Comparison of ENCODE assay signal across 36 mouse cellular contexts in the genomic region with DNA sequence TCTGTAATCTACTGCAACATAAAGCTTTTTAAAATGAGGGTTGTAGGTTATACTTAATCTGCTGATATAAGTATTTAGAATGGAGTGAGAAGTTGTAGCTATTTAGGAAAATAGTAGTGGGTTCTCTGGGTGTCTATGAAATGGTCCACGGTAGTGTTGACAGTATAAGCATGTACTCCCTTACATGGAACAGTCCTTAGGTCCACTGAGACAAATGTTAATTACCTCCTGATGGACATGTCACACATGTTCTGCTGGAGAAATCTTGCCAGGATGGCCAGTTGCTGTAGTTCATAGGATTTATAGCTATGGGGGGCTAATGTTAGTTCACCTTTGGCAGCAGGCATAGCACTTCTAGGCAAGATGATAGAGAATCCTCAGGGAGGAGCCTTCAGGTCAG.
"Had no signal": no experiment of that assay in that cellular context is flagged by ENCODE, and none has a peak within 500 bp of the region (broad histone marks: within the 10 kb centered on the region; RNA-seq: fewer than 3 reads in every experiment).

No protein-coding gene starts in this region.

- H3K36me3 ChIP-seq: heart, embryonic 10.5 days; heart, embryonic 12.5 days; heart, embryonic 13.5 days; heart, embryonic 15.5 days; hindbrain, embryonic 10.5 days; hindbrain, embryonic 12.5 days; hindbrain, embryonic 13.5 days; hindbrain, embryonic 15.5 days; intestine, embryonic 15.5 days; kidney, embryonic 15.5 days had no signal

- H3K9ac ChIP-seq: heart, embryonic 12.5 days; heart, embryonic 13.5 days; heart, embryonic 15.5 days; hindbrain, embryonic 12.5 days; hindbrain, embryonic 13.5 days; hindbrain, embryonic 14.5 days; hindbrain, embryonic 15.5 days; intestine, embryonic 15.5 days; kidney, embryonic 15.5 days had no signal

- H3K27me3 ChIP-seq: heart, embryonic 12.5 days; heart, embryonic 13.5 days; heart, embryonic 15.5 days; hindbrain, embryonic 12.5 days; hindbrain, embryonic 13.5 days; hindbrain, embryonic 15.5 days; intestine, embryonic 15.5 days; kidney, embryonic 15.5 days had no signal

- H3K9me3 ChIP-seq: heart, embryonic 10.5 days; heart, embryonic 12.5 days; heart, embryonic 13.5 days; heart, embryonic 15.5 days; hindbrain, embryonic 10.5 days; hindbrain, embryonic 12.5 days; hindbrain, embryonic 13.5 days; hindbrain, embryonic 15.5 days; intestine, embryonic 15.5 days; kidney, embryonic 15.5 days had no signal

- DNase-seq: heart, adult 18-20 months; heart, adult 2 months; heart, postnatal 10 days; heart, postnatal 14 days; heart, postnatal 36 days; heart, postnatal 4 days; kidney, adult 11 months; kidney, adult 18-20 months; kidney, adult 2 months; kidney, adult 8-10 months; kidney, adult 9 months; kidney, postnatal 10 days; kidney, postnatal 14 days; kidney, postnatal 25 days; kidney, postnatal 36 days; kidney, postnatal 4 days; layer of hippocampus, adult 9-11 months had no signal

- H3K4me2 ChIP-seq: heart, embryonic 11.5 days; heart, embryonic 12.5 days; heart, embryonic 13.5 days; heart, embryonic 15.5 days; hindbrain, embryonic 12.5 days; hindbrain, embryonic 13.5 days; hindbrain, embryonic 14.5 days; hindbrain, embryonic 15.5 days; intestine, embryonic 15.5 days; kidney, embryonic 15.5 days had no signal

- H3K4me3 ChIP-seq: heart, adult 2 months; heart, embryonic 10.5 days; heart, embryonic 12.5 days; heart, embryonic 13.5 days; heart, embryonic 15.5 days; hindbrain, embryonic 10.5 days; hindbrain, embryonic 12.5 days; hindbrain, embryonic 13.5 days; hindbrain, embryonic 15.5 days; intestine, embryonic 15.5 days; kidney, embryonic 15.5 days; layer of hippocampus, adult 2 months had no signal

- ATAC-seq: hindbrain, embryonic 16.5 days; hindbrain, postnatal 0 days; inflammation-experienced regulatory T-cells, adult 6 months; intestine, embryonic 15.5 days; intestine, embryonic 16.5 days; intestine, postnatal 0 days had no signal

- H3K4me1 ChIP-seq: heart, embryonic 10.5 days; heart, embryonic 12.5 days; heart, embryonic 13.5 days; heart, embryonic 15.5 days; hindbrain, embryonic 10.5 days; hindbrain, embryonic 12.5 days; hindbrain, embryonic 13.5 days; hindbrain, embryonic 15.5 days; intestine, embryonic 15.5 days; kidney, embryonic 15.5 days had no signal

- H3K27ac ChIP-seq: heart, adult 2 months; heart, embryonic 10.5 days; heart, embryonic 13.5 days; heart, embryonic 15.5 days; hindbrain, embryonic 10.5 days; hindbrain, embryonic 12.5 days; hindbrain, embryonic 13.5 days; hindbrain, embryonic 14.5 days; hindbrain, embryonic 15.5 days; hindbrain, postnatal 0 days; intestine, embryonic 15.5 days; kidney, embryonic 15.5 days; kidney, postnatal 0 days; layer of hippocampus, adult 2 months had no signal
